Mouse (Mus musculus) testis, adult 2 months (tissue): ENCODE results near the gene Rps6kc1.

Source experiments
- CTCF ChIP-seq: fragments of 200-500 bp; IDR thresholded peaks from 2 replicates; pipeline ENCODE4 v1.5.1; 2012; ENCODE audit warnings: low read depth, mild to moderate bottlenecking, inconsistent platforms, low read length, moderate library complexity; ENCODE audit not compliant: control insufficient read depth, insufficient read depth, insufficient replicate concordance
- POLR2A ChIP-seq: fragments of 200-500 bp; IDR thresholded peaks from 2 replicates; pipeline ENCODE4 v1.6.1; 2012; ENCODE audit warnings: low read depth, mild to moderate bottlenecking, inconsistent platforms, low read length, moderate library complexity; ENCODE audit not compliant: control insufficient read depth

GRCm38 (mm10) chr1:190836046-190836445 lies 75.5 kb downstream of the Rps6kc1 start:
- no peak for TF ChIP-seq CTCF
- no peak for TF ChIP-seq POLR2A
